Mouse (Mus musculus) embryonic facial prominence, embryonic 11.5 days (tissue): ENCODE results near the gene Acer2. TPM values are rescaled to one million over a fixed set of nuclear protein-coding genes. Genes with fewer than 3 reads are reported as not detected.

Experiments
- ATAC-seq: fragments of 200-750 bp; cut with Nextera tagmentation; replicated peaks from 2 replicates; pipeline ENCODE4 v1.8.0; 2017; ENCODE audit warnings: low read depth; ENCODE audit not compliant: insufficient number of reproducible peaks, low FRiP score, low TSS enrichment
- DNase-seq: peaks from one replicate; pipeline ENCODE4 v3.0.0-alpha.2; 2015; ENCODE audit warnings: low spot score
- H3K27ac ChIP-seq: fragments of 300-500 bp; sonication (generic); replicated peaks from 2 replicates; pipeline ENCODE4 v1.5.1; 2014; ENCODE audit warnings: mild to moderate bottlenecking, low read depth, low read length, control low read depth
- H3K27me3 ChIP-seq: fragments of 300-500 bp; sonication (generic); 2 replicates; pipeline ENCODE4 v1.6.1; 2014; ENCODE audit warnings: mild to moderate bottlenecking, low read length, moderate library complexity, mixed read lengths; ENCODE audit not compliant: control insufficient read depth, insufficient read depth
- H3K36me3 ChIP-seq: fragments of 300-500 bp; sonication (generic); replicated peaks from 2 replicates; pipeline ENCODE4 v1.6.1; 2014; ENCODE audit warnings: low read depth, mild to moderate bottlenecking, low read length, moderate library complexity, mixed read lengths; ENCODE audit not compliant: control insufficient read depth, insufficient read depth
- H3K4me1 ChIP-seq: fragments of 300-500 bp; sonication (generic); 2 replicates; pipeline ENCODE4 v1.6.1; 2014; ENCODE audit warnings: low read length, mixed read lengths; ENCODE audit not compliant: control insufficient read depth, insufficient read depth
- H3K4me2 ChIP-seq: fragments of 300-500 bp; sonication (generic); 2 replicates; pipeline ENCODE4 v1.6.1; 2014; ENCODE audit warnings: low read depth, mild to moderate bottlenecking, control low read depth, low read length, moderate library complexity
- H3K4me3 ChIP-seq: fragments of 300-500 bp; sonication (generic); 2 replicates; pipeline ENCODE4 v1.5.1; 2014; ENCODE audit warnings: low read depth, low read length, control low read depth
- H3K9ac ChIP-seq: fragments of 300-500 bp; sonication (generic); replicated peaks from 2 replicates; pipeline ENCODE4 v1.6.1; 2014; ENCODE audit warnings: mild to moderate bottlenecking, control low read depth, low read length
- H3K9me3 ChIP-seq: fragments of 300-500 bp; sonication (generic); replicated peaks from 2 replicates; pipeline ENCODE4 v1.6.1; 2016; ENCODE audit warnings: mild to moderate bottlenecking, low read length, inconsistent platforms, mixed read lengths; ENCODE audit not compliant: control insufficient read depth
- WGBS: fragments of 180-500 bp; shearing (Covaris S2); extraction: QIAGEN DNeasy Blood & Tissue Kit; methylation state at CpG from one replicate; pipeline ENCODE4 v1.1.7; 2014; 5-methylcytosine and 5-hydroxymethylcytosine counted together
- polyA plus RNA-seq: library from polyadenylated mRNA; unstranded; fragments of >200 nt; fragmentation: Nextera tagmentation; extraction: Ambion mirVana; gene quantifications from 2 replicates; pipeline ENCODE4 v1.2.1, GENCODE M21; 2014

The Acer2 gene
- polyA plus RNA-seq, 1 experiment from 2014 or later, result 16.7 TPM

GRCm38 (mm10) chr4:86898791-86899474 is 24.7 kb downstream of the Acer2 start:
- Histone ChIP-seq H3K27me3 (no peaks in the 10 kb centered on the region), H3K27ac (no peak overlapping the region), H3K9me3 (no peaks in the 10 kb centered on the region), H3K4me1 (no peaks in the 10 kb centered on the region), H3K4me3 (no peak overlapping the region), H3K9ac (no peak overlapping the region), H3K36me3 (no peaks in the 10 kb centered on the region), H3K4me2 (no peak overlapping the region)
- WGBS, result 47% methylated on average over 14 of the region's 14 CpGs
- DNase-seq, result no peak
- no peak for ATAC-seq

- Histone ChIP-seq H3K4me1 (no peaks in the 10 kb centered on the region), H3K4me2 (no peak overlapping the region), H3K27ac (no peak overlapping the region), H3K9ac (no peak overlapping the region), H3K27me3 (no peaks in the 10 kb centered on the region), H3K4me3 (no peak overlapping the region), H3K9me3 (no peaks in the 10 kb centered on the region), H3K36me3 (no peaks in the 10 kb centered on the region)
- DNase-seq, result no peak
- WGBS, result 63% methylated on average over 6 of the region's 6 CpGs
- ATAC-seq, result no peak
These were observed 28.2 kb downstream of the Acer2 start for GRCm38 (mm10) chr4:86902351-86902750.

GRCm38 (mm10) chr4:86904969-86905368 is 30.8 kb downstream of the Acer2 start:
- no peak for ATAC-seq
- no peaks in the 10 kb centered on the region for H3K9me3 ChIP-seq
- WGBS, result 31% methylated on average over 3 of the region's 3 CpGs
- no peak overlapping the region for H3K27ac ChIP-seq
- no peaks in the 10 kb centered on the region for H3K27me3 ChIP-seq
- no peaks in the 10 kb centered on the region for H3K4me1 ChIP-seq
- no peaks in the 10 kb centered on the region for H3K36me3 ChIP-seq
- DNase-seq, result no peak
- H3K9ac ChIP-seq, result no peak overlapping the region
- H3K4me2 ChIP-seq, result no peak overlapping the region
- H3K4me3 ChIP-seq, result no peak overlapping the region

GRCm38 (mm10) chr4:86905869-86906268 is 31.7 kb downstream of the Acer2 start:
- DNase-seq (no peak), ATAC-seq (no peak)
- no peak overlapping the region for H3K27ac ChIP-seq
- no peaks in the 10 kb centered on the region for H3K9me3 ChIP-seq
- no peaks in the 10 kb centered on the region for H3K4me1 ChIP-seq
- H3K27me3 ChIP-seq, result no peaks in the 10 kb centered on the region
- no peaks in the 10 kb centered on the region for H3K36me3 ChIP-seq
- no peak overlapping the region for H3K4me3 ChIP-seq
- WGBS, result 69% methylated on average over 1 of the region's 1 CpGs
- no peak overlapping the region for H3K9ac ChIP-seq
- H3K4me2 ChIP-seq, result no peak overlapping the region

GRCm38 (mm10) chr4:86911576-86912341 is 37.6 kb downstream of the Acer2 start:
- ATAC-seq, result no peak; the same call in 1 of the 2 replicates
- Histone ChIP-seq H3K4me3 (no peak overlapping the region), H3K27ac (no peak overlapping the region), H3K9ac (peak overlapping the region; percentile 9; the same call in 1 of the 2 replicates), H3K36me3 (no peaks in the 10 kb centered on the region), H3K9me3 (no peaks in the 10 kb centered on the region), H3K4me1 (peaks cover 7% of the 10 kb centered on the region; the same call in 1 of the 2 replicates), H3K4me2 (peak overlapping the region; percentile 19), H3K27me3 (no peaks in the 10 kb centered on the region)
- peak; percentile 64 for DNase-seq
- WGBS, result 11% methylated on average over 18 of the region's 18 CpGs

GRCm38 (mm10) chr4:86912757-86913156 is 38.6 kb downstream of the Acer2 start:
- ATAC-seq (no peak), DNase-seq (no peak)
- Histone ChIP-seq H3K4me2 (no peak overlapping the region), H3K4me1 (peaks cover 7% of the 10 kb centered on the region; the same call in 1 of the 2 replicates), H3K9ac (no peak overlapping the region), H3K27ac (no peak overlapping the region), H3K27me3 (no peaks in the 10 kb centered on the region), H3K4me3 (no peak overlapping the region), H3K36me3 (no peaks in the 10 kb centered on the region), H3K9me3 (no peaks in the 10 kb centered on the region)
- 63% methylated on average over 7 of the region's 7 CpGs for WGBS

- no peaks in the 10 kb centered on the region for H3K36me3 ChIP-seq
- H3K4me1 ChIP-seq, result peaks cover 7% of the 10 kb centered on the region; the same call in 1 of the 2 replicates
- WGBS, result 46% methylated on average over 1 of the region's 1 CpGs
- no peak overlapping the region for H3K9ac ChIP-seq
- no peak overlapping the region for H3K4me2 ChIP-seq
- no peak for ATAC-seq
- DNase-seq, result no peak
- H3K27ac ChIP-seq, result no peak overlapping the region
- H3K4me3 ChIP-seq, result no peak overlapping the region
- no peaks in the 10 kb centered on the region for H3K9me3 ChIP-seq
- no peaks in the 10 kb centered on the region for H3K27me3 ChIP-seq
These were observed 41.9 kb downstream of the Acer2 start for GRCm38 (mm10) chr4:86916062-86916461.

GRCm38 (mm10) chr4:86923476-86924055 is 49.4 kb downstream of the Acer2 start:
- no peaks in the 10 kb centered on the region for H3K9me3 ChIP-seq
- no peak overlapping the region for H3K4me3 ChIP-seq
- H3K4me2 ChIP-seq, result no peak overlapping the region
- H3K27ac ChIP-seq, result no peak overlapping the region
- no peaks in the 10 kb centered on the region for H3K36me3 ChIP-seq
- DNase-seq, result no peak
- H3K9ac ChIP-seq, result no peak overlapping the region
- no peaks in the 10 kb centered on the region for H3K27me3 ChIP-seq
- no peaks in the 10 kb centered on the region for H3K4me1 ChIP-seq
- ATAC-seq, result no peak
- WGBS, result 65% methylated on average over 3 of the region's 3 CpGs
